In genomic region chr13:28721548-28721981, GRCm38 (mm10) we compare ENCODE assay signal across 11 mouse cellular contexts.
DNase-seq lines count a peak whose midpoint lies in the region; ATAC-seq and TF ChIP-seq lines count a peak whose summit lies in the region.
"Had no signal": no experiment of that assay in that cellular context is flagged by ENCODE, and none has a peak within 500 bp of the region (broad histone marks: within the 10 kb centered on the region; RNA-seq: fewer than 3 reads in every experiment).

No protein-coding gene starts in this region.

- TF ChIP-seq CTCF in brain, embryonic 14.5 days (IDR thresholded peaks at IDR 0.05; ENCODE audit: borderline replicate concordance, extremely low read depth, insufficient read depth, insufficient read length) = peak; percentile 35; the same call in 1 of the 2 replicates
- no peak for TF ChIP-seq CTCF in heart, adult 2 months (IDR thresholded peaks at IDR 0.05)

- ATAC-seq in kidney, embryonic 15.5 days (replicated peaks; ENCODE audit: low FRiP score) = no peak
- no peak; the same call in 1 of the 2 replicates for ATAC-seq in hindbrain, embryonic 13.5 days (ENCODE audit: low FRiP score)
- ATAC-seq in heart, embryonic 12.5 days (ENCODE audit: insufficient number of reproducible peaks, low FRiP score) = no peak
- ATAC-seq: liver, postnatal 0 days had no signal

- H3K79me2 ChIP-seq in heart, adult 2 months (replicated peaks; ENCODE audit: control insufficient read depth, insufficient read depth, low read length) = no peaks in the 10 kb centered on the region

- no peak overlapping the region for H3K4me2 ChIP-seq in kidney, embryonic 15.5 days
- peak overlapping the region; percentile 8 for H3K4me2 ChIP-seq in hindbrain, embryonic 13.5 days
- no peak overlapping the region for H3K4me2 ChIP-seq in heart, embryonic 12.5 days

- H3K27me3 ChIP-seq in kidney, embryonic 15.5 days = no peaks in the 10 kb centered on the region
- H3K27me3 ChIP-seq in hindbrain, embryonic 13.5 days = no peaks in the 10 kb centered on the region
- H3K27me3 ChIP-seq in heart, embryonic 12.5 days (replicated peaks) = no peaks in the 10 kb centered on the region
- no peaks in the 10 kb centered on the region for H3K27me3 ChIP-seq in heart, adult 2 months (ENCODE audit: control insufficient read depth, insufficient read depth, low read length)
- H3K27me3 ChIP-seq: embryonic facial prominence, embryonic 13.5 days; heart, embryonic 13.5 days had no signal

- no peak overlapping the region for H3K9ac ChIP-seq in kidney, embryonic 15.5 days
- H3K9ac ChIP-seq in hindbrain, embryonic 13.5 days = peak overlapping the region; percentile 43
- no peak overlapping the region; the same call in 1 of the 2 replicates for H3K9ac ChIP-seq in heart, embryonic 12.5 days
- no peak overlapping the region for H3K9ac ChIP-seq in heart, adult 2 months (ENCODE audit: low read depth, low read length)
- H3K9ac ChIP-seq: embryonic facial prominence, embryonic 13.5 days; liver, postnatal 0 days had no signal

- H3K9me3 ChIP-seq in kidney, embryonic 15.5 days (replicated peaks) = no peaks in the 10 kb centered on the region
- no peaks in the 10 kb centered on the region for H3K9me3 ChIP-seq in hindbrain, embryonic 13.5 days
- H3K9me3 ChIP-seq in heart, embryonic 12.5 days (replicated peaks) = no peaks in the 10 kb centered on the region
- H3K9me3 ChIP-seq: embryonic facial prominence, embryonic 13.5 days; heart, embryonic 13.5 days had no signal

- peak; percentile 45 to 52 for DNase-seq in kidney, postnatal 25 days
- DNase-seq in brain, embryonic 14.5 days (ENCODE audit: low read depth) = peak; percentile 79
- DNase-seq in cerebellum, postnatal 4 days (ENCODE audit: low spot score in 2 of 2) = peak; percentile 48 to 77
- DNase-seq in ovary, postnatal 14 days (ENCODE audit: low spot score) = no peak
- no peak for DNase-seq in heart, adult 2 months
- DNase-seq: liver, postnatal 0 days had no signal

- peaks cover 42% of the 10 kb centered on the region for H3K4me1 ChIP-seq in kidney, embryonic 15.5 days
- peaks cover 59% of the 10 kb centered on the region for H3K4me1 ChIP-seq in hindbrain, embryonic 13.5 days (replicated peaks)
- H3K4me1 ChIP-seq in heart, embryonic 12.5 days (replicated peaks) = peaks cover 47% of the 10 kb centered on the region
- peaks cover 13% of the 10 kb centered on the region for H3K4me1 ChIP-seq in heart, adult 2 months (ENCODE audit: control insufficient read depth, insufficient read depth, low read length)

- no peak for TF ChIP-seq EP300 in heart, adult 2 months (IDR thresholded peaks at IDR 0.05; ENCODE audit: insufficient read depth, low read depth, low read length)

- H3K27ac ChIP-seq in kidney, embryonic 15.5 days = no peak overlapping the region
- peak overlapping the region; percentile 80 for H3K27ac ChIP-seq in hindbrain, embryonic 13.5 days
- no peak overlapping the region for H3K27ac ChIP-seq in heart, embryonic 12.5 days (ENCODE audit: poor library complexity, severe bottlenecking)
- H3K27ac ChIP-seq in heart, adult 2 months = no peak overlapping the region
- H3K27ac ChIP-seq: embryonic facial prominence, embryonic 13.5 days had no signal

- intact Hi-C loops in heart, adult 2 months (cut with DNase I) = no loop called here

- 62% methylated on average over 11 of the region's 11 CpGs for WGBS in kidney, embryonic 15.5 days
- WGBS in hindbrain, embryonic 13.5 days = 34% methylated on average over 11 of the region's 11 CpGs
- WGBS in heart, embryonic 12.5 days = 74% methylated on average over 11 of the region's 11 CpGs
- WGBS in heart, adult 2 months = 62% methylated on average over 11 of the region's 11 CpGs

- no peaks in the 10 kb centered on the region for H3K36me3 ChIP-seq in kidney, embryonic 15.5 days
- no peaks in the 10 kb centered on the region for H3K36me3 ChIP-seq in hindbrain, embryonic 13.5 days
- no peaks in the 10 kb centered on the region for H3K36me3 ChIP-seq in heart, embryonic 12.5 days
- H3K36me3 ChIP-seq in heart, adult 2 months (ENCODE audit: control insufficient read depth, insufficient read depth, low read length) = peaks cover 7% of the 10 kb centered on the region
- H3K36me3 ChIP-seq: embryonic facial prominence, embryonic 13.5 days; heart, embryonic 13.5 days had no signal

- no peak for TF ChIP-seq POLR2A in brain, embryonic 14.5 days (IDR thresholded peaks at IDR 0.05; ENCODE audit: borderline replicate concordance, extremely low read depth, insufficient read depth, insufficient read length, poor library complexity, severe bottlenecking)
- TF ChIP-seq POLR2A in heart, adult 2 months (IDR thresholded peaks at IDR 0.05; ENCODE audit: insufficient read depth, low read depth, low read length) = no peak

- H3K4me3 ChIP-seq in kidney, embryonic 15.5 days (replicated peaks) = no peak overlapping the region
- H3K4me3 ChIP-seq in hindbrain, embryonic 13.5 days = no peak overlapping the region
- H3K4me3 ChIP-seq in heart, embryonic 12.5 days = no peak overlapping the region
- no peak overlapping the region for H3K4me3 ChIP-seq in heart, adult 2 months
- H3K4me3 ChIP-seq: embryonic facial prominence, embryonic 13.5 days had no signal

Comparison
In these comparisons a context has a peak if more than half of its experiments do, and no peak if none do; other contexts are left out.
1. DNase-seq: peak in kidney, postnatal 25 days (2 of 2), brain, embryonic 14.5 days (single experiment) and cerebellum, postnatal 4 days (2 of 2); none in ovary, postnatal 14 days (single experiment) and heart, adult 2 months (0 of 2).